Mouse (Mus musculus) midbrain, embryonic 13.5 days (tissue): ENCODE measurements at regions not wholly inside any gene's neighbourhood (a gene's known extent, or its start where the extent isn't known, plus 50 kb on each side); places are given as distances from the start of the nearest gene placed in this dataset.

Experiments
- ATAC-seq: fragments of 200-750 bp; cut with Nextera tagmentation; 2 replicates; pipeline ENCODE4 v1.8.0; 2017; ENCODE audit warnings: mild to moderate bottlenecking, moderate TSS enrichment, moderate library complexity
- H3K27ac ChIP-seq: fragments of 300-500 bp; sonication (generic); 2 replicates; pipeline ENCODE4 v1.5.1; 2015; ENCODE audit warnings: inconsistent platforms, mild to moderate bottlenecking, moderate library complexity
- H3K27me3 ChIP-seq: fragments of 300-500 bp; sonication (generic); 2 replicates; pipeline ENCODE4 v1.6.1; 2015; ENCODE audit warnings: mild to moderate bottlenecking, inconsistent platforms
- H3K36me3 ChIP-seq: fragments of 300-500 bp; sonication (generic); 2 replicates; pipeline ENCODE4 v1.6.1; 2015; ENCODE audit warnings: mild to moderate bottlenecking, inconsistent platforms
- H3K4me1 ChIP-seq: fragments of 300-500 bp; sonication (generic); replicated peaks from 2 replicates; pipeline ENCODE4 v1.6.1; 2015; ENCODE audit warnings: inconsistent platforms
- H3K4me2 ChIP-seq: fragments of 300-500 bp; sonication (generic); replicated peaks from 2 replicates; pipeline ENCODE4 v1.6.1; 2015; ENCODE audit warnings: moderate library complexity, mild to moderate bottlenecking, inconsistent platforms
- H3K4me3 ChIP-seq: fragments of 300-500 bp; sonication (generic); replicated peaks from 2 replicates; pipeline ENCODE4 v1.5.1; 2015; ENCODE audit warnings: mild to moderate bottlenecking, inconsistent platforms
- H3K9ac ChIP-seq: fragments of 300-500 bp; sonication (generic); replicated peaks from 2 replicates; pipeline ENCODE4 v1.6.1; 2015; ENCODE audit warnings: mild to moderate bottlenecking, inconsistent platforms
- H3K9me3 ChIP-seq: fragments of 300-500 bp; sonication (generic); 2 replicates; pipeline ENCODE4 v1.6.1; 2016; ENCODE audit warnings: mild to moderate bottlenecking, inconsistent platforms
- WGBS: fragments of 180-500 bp; shearing (Covaris S2); methylation state at CpG from one replicate; pipeline ENCODE4 v1.1.7; 2015; 5-methylcytosine and 5-hydroxymethylcytosine counted together

DNA sequence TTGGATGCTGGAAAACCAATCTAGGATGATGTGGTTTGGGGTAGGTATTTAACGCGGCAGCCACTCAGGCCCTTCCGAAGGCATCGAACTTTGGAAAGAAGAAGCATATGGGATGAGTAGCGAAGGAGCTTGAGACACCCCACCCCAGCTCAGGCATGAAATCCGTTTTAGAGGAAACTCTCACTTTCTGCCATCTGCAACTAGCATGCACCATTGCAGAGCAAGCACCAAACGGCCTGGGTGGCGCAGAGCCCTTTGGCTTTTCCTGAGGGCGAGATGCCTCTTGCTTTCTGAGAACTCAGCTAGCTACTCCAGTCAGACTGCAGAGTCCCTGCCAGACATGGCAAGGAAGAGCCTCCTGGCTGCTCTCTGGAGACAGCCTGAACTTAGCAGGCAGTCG is 209.9 kb upstream of the Nlrp1b start:
- Histone ChIP-seq H3K36me3 (no peaks in the 10 kb centered on the region), H3K9me3 (no peaks in the 10 kb centered on the region; the same call in 1 of the 2 replicates), H3K27ac (peak overlapping the region; percentile 74), H3K4me2 (peak overlapping the region; percentile 48), H3K27me3 (no peaks in the 10 kb centered on the region), H3K9ac (no peak overlapping the region), H3K4me1 (peaks cover 33% of the 10 kb centered on the region), H3K4me3 (peak overlapping the region; percentile 20; the same call in 1 of the 2 replicates)
- ATAC-seq = no peak
- 41% methylated on average over 10 of the region's 10 CpGs for WGBS

DNA sequence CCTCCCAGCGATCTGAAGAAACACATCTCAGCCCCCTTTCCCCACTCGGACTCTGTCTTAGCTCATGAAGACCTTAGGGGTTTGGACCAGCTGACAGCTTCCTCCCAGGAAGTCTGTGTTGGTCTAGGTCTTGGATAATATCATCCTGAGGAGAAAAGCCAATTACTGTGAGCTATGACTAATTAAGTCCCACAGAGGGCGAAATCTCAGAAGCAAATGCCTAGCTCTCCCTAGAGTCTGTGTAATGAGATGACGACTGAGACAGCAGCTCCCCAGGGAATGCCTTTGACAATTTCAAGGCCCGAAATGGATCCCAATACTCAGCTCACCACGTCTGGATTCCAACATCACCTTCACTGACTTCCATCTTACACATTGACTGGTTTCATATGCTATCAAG is 213.5 kb upstream of the Nlrp1b start:
- no peaks in the 10 kb centered on the region for H3K27me3 ChIP-seq
- ATAC-seq = no peak
- H3K9ac ChIP-seq = no peak overlapping the region
- H3K27ac ChIP-seq = no peak overlapping the region
- no peaks in the 10 kb centered on the region for H3K36me3 ChIP-seq
- WGBS = 48% methylated on average over 6 of the region's 6 CpGs
- H3K9me3 ChIP-seq = no peaks in the 10 kb centered on the region
- H3K4me2 ChIP-seq = no peak overlapping the region
- H3K4me3 ChIP-seq = no peak overlapping the region
- H3K4me1 ChIP-seq = peaks cover 34% of the 10 kb centered on the region

GRCm38 (mm10) chr11:71446641-71447040 is 216.1 kb upstream of the Nlrp1b start:
- WGBS = 75% methylated on average over 5 of the region's 5 CpGs
- H3K4me1 ChIP-seq = peaks cover 17% of the 10 kb centered on the region
- no peaks in the 10 kb centered on the region for H3K36me3 ChIP-seq
- no peak overlapping the region for H3K4me2 ChIP-seq
- H3K9ac ChIP-seq = no peak overlapping the region
- H3K9me3 ChIP-seq = no peaks in the 10 kb centered on the region
- no peak overlapping the region for H3K27ac ChIP-seq
- ATAC-seq = no peak
- no peak overlapping the region for H3K4me3 ChIP-seq
- H3K27me3 ChIP-seq = no peaks in the 10 kb centered on the region

DNA sequence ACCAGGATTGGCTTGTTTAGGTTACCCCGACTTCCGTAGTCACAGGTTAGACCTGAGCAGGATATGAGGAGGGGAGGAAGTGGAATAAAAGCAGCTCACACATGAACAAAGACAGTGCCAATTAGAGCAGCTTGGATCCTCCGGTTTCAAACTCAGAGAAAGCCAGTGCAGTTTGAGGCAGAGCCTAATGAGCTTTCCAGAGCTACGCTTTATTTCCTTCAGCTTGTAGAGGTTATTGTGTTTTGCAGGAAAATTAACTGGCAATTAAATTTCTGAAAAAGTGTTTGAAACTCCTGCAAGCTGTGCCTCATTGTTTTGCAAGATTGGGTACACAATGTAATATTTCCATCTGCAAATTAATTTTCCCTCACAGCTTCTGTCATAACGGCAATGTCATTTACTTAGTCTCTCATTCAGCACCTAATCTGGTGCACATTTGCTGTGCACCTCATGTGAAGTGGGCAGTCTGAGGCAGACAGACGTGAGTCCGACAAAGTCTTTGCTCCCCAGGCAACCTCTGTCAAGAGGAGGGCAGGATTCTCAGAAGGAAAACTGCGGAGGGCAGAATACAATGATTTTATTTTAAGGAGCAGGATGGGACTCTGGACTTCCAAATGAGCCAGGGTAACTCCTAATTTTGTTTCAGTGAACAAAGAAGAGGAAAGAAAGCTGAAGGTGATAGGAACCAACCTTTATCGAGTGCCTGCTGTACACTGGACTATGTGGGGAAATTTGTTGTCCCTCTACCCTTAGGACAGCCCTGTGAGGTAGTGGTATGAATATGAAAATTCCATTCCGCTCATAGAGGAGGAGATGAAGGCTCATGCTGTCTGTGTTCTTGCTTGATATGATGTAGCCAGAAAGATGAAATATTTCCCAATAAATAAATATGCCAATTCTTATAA is 217.6 kb upstream of the Nlrp1b start:
- ATAC-seq = no peak
- Histone ChIP-seq H3K4me1 (peaks cover 17% of the 10 kb centered on the region), H3K9me3 (no peaks in the 10 kb centered on the region), H3K4me3 (no peak overlapping the region), H3K36me3 (no peaks in the 10 kb centered on the region), H3K27me3 (no peaks in the 10 kb centered on the region), H3K9ac (no peak overlapping the region), H3K4me2 (no peak overlapping the region), H3K27ac (0 out of 2 replicates have a peak overlapping the region, but pooled peaks have one; percentile 9)
- 58% methylated on average over 10 of the region's 10 CpGs for WGBS

DNA sequence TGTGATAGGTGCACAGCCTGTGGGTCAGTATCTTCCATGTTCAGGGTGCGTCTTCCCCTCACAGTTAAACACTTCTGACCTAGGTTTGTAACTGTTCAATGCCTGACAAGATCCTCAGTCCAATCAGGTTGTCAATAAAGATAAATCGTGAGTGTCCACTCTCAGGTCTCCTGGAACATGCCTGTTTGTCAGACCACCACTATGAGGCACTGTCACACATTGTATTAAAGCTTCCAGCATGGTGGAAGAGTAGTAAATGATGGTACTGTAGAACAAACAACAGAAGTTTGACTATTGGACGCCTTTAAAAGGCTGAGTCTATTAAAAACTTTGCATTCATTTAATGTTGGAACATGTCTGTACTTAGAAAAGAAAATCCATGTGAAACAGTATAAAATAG is 249.6 kb upstream of the Nlrp1b start:
- H3K4me1 ChIP-seq = no peaks in the 10 kb centered on the region

DNA sequence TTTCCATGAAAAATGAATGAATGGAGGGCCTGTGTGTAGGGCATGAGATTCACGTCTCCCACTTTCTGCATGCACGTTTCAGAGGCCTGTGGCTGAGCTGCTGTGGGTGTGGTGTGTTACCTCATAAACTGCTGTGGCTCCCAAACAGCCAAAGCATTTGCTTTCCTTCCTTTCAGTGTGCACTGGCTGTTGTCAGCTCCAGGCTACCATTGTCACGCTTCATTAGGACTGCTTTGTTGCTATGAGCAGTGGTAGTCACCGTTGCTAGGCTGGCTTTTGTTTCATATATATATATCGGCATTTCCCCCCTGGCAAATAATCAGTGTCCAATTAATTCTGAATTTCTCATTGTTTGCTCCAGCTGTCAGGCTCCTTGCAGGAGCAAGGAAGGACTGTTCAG is 251.9 kb upstream of the Wscd1 start:
- H3K36me3 ChIP-seq = no peaks in the 10 kb centered on the region
- 7% methylated on average over 5 of the region's 5 CpGs for whole genome bisulfite sequencing
- H3K27ac ChIP-seq = peak overlapping the region; percentile 71
- H3K9me3 ChIP-seq = no peaks in the 10 kb centered on the region
- H3K4me2 ChIP-seq = no peak overlapping the region
- peak; percentile 88 for ATAC-seq
- H3K9ac ChIP-seq = no peak overlapping the region
- no peak overlapping the region for H3K4me3 ChIP-seq
- H3K27me3 ChIP-seq = no peaks in the 10 kb centered on the region
- H3K4me1 ChIP-seq = peaks cover 30% of the 10 kb centered on the region

More for the DNA sequence above, 249.6 kb upstream of the Nlrp1b start:
- WGBS = 81% methylated on average over 3 of the region's 3 CpGs
- ATAC-seq = no peak
- Histone ChIP-seq H3K4me3 (no peak overlapping the region), H3K4me2 (no peak overlapping the region), H3K27me3 (no peaks in the 10 kb centered on the region), H3K9ac (no peak overlapping the region), H3K27ac (no peak overlapping the region), H3K9me3 (no peaks in the 10 kb centered on the region), H3K36me3 (no peaks in the 10 kb centered on the region)

GRCm38 (mm10) chr11:71498299-71498698 is 251.4 kb upstream of the Wscd1 start:
- Histone ChIP-seq H3K27ac (peak overlapping the region; percentile 71), H3K27me3 (no peaks in the 10 kb centered on the region), H3K4me2 (no peak overlapping the region), H3K36me3 (no peaks in the 10 kb centered on the region), H3K4me1 (peaks cover 30% of the 10 kb centered on the region), H3K9me3 (no peaks in the 10 kb centered on the region), H3K9ac (no peak overlapping the region), H3K4me3 (no peak overlapping the region)
- ATAC-seq = 0 out of 2 replicates have a peak, but pooled peaks have one; percentile 53
- WGBS = 64% methylated on average over 3 of the region's 3 CpGs

- Histone ChIP-seq H3K27ac (no peak overlapping the region), H3K36me3 (no peaks in the 10 kb centered on the region), H3K4me1 (peaks cover 16% of the 10 kb centered on the region), H3K9me3 (no peaks in the 10 kb centered on the region), H3K4me3 (no peak overlapping the region), H3K9ac (no peak overlapping the region), H3K27me3 (no peaks in the 10 kb centered on the region), H3K4me2 (no peak overlapping the region)
- 74% methylated on average over 3 of the region's 3 CpGs for WGBS
- no peak for ATAC-seq
Measured at GRCm38 (mm10) chr11:71502156-71502555, 247.6 kb upstream of the Wscd1 start.

DNA sequence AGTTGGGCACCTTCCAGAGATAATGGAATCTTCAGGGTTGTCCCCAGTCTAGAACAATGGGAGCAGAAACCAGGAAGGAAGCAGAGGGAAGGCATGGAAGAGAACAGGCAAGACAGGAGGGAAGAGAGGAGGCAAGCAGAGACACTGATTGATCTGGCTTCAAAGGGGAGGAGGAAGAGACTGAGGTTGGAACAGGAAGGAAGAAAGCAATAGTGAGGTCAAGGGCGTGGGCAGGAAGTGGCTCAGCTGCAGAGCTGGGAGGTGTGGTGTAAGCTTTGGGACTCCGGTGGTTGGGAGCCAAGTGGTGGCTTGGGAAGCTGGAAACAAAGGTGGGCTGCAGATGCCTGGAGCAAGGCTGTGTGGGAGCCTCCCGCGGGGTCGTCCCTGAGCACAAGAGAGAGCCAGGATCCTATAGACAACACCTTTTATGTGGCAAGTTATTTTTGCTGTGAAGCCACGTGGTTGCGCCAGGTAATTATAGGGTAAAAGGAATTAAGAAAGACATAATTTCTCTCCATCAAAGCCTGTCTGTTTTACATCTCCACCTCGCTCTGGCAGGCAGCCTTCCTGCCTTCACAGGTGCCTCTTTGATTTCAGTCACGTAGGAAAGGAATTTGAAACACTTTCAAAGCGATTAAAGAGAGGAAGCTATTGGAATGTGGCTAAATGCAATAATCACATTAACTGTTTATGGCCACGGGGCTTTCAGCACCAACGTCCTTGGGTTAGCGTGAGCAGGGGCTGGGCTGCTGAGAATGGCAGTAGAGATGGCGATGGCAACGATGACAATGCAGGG is 237.3 kb upstream of the Wscd1 start:
- Histone ChIP-seq H3K9ac (no peak overlapping the region), H3K27me3 (no peaks in the 10 kb centered on the region), H3K4me3 (no peak overlapping the region), H3K27ac (no peak overlapping the region), H3K9me3 (no peaks in the 10 kb centered on the region), H3K4me2 (no peak overlapping the region), H3K4me1 (peaks cover 21% of the 10 kb centered on the region), H3K36me3 (no peaks in the 10 kb centered on the region)
- ATAC-seq = no peak
- WGBS = 70% methylated on average over 15 of the region's 15 CpGs

DNA sequence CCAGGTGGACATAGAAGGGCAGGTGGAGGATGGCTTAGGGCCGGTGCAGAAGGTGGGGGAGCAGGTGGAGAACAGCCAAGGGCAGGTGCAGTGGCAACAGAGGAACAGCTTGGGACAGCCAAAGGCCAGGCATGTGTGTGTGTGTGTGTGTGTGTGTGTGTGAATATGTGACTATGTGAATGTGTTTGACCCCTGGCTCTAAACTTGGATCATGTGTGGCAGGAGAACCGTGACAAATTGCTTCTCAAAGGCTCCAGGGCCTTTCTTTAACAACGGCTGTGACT is 236.7 kb upstream of the Wscd1 start:
- no peaks in the 10 kb centered on the region for H3K27me3 ChIP-seq
- no peak overlapping the region for H3K4me2 ChIP-seq
- H3K4me3 ChIP-seq = no peak overlapping the region
- H3K9ac ChIP-seq = no peak overlapping the region
- WGBS = 72% methylated on average over 3 of the region's 3 CpGs
- no peaks in the 10 kb centered on the region for H3K9me3 ChIP-seq
- no peak for ATAC-seq
- no peaks in the 10 kb centered on the region for H3K36me3 ChIP-seq
- H3K4me1 ChIP-seq = peaks cover 25% of the 10 kb centered on the region
- no peak overlapping the region for H3K27ac ChIP-seq

- Histone ChIP-seq H3K27ac (no peak overlapping the region), H3K27me3 (no peaks in the 10 kb centered on the region), H3K9ac (no peak overlapping the region), H3K9me3 (no peaks in the 10 kb centered on the region), H3K4me2 (no peak overlapping the region), H3K4me3 (no peak overlapping the region), H3K36me3 (no peaks in the 10 kb centered on the region), H3K4me1 (peaks cover 26% of the 10 kb centered on the region)
- whole genome bisulfite sequencing = 20% methylated on average over 6 of the region's 6 CpGs
- no peak for ATAC-seq
Measured at GRCm38 (mm10) chr11:71515264-71515663, 234.5 kb upstream of the Wscd1 start.

DNA sequence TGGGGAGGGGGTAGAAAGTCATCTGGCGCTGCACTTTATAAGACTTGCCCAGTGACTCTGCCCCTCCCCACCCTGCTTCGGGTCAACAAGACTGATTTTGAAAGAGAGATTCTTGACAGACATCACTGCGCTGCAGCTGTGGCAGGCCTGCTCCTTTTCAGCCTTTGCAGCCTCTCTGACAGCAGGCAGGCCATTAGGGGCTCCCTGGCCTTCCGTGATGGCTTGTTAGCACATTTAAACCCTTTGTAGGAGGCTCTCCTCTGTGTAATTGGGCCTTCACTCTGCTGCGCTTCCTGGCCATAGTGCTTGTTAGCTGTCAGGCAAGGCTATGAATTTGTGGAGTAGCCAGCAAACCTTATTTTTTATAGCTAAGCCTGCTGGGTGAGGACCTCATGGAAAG is 232.3 kb upstream of the Wscd1 start:
- Histone ChIP-seq H3K27ac (peak overlapping the region; percentile 70), H3K4me3 (no peak overlapping the region), H3K4me2 (no peak overlapping the region), H3K36me3 (no peaks in the 10 kb centered on the region), H3K9ac (no peak overlapping the region), H3K4me1 (peaks cover 26% of the 10 kb centered on the region), H3K9me3 (no peaks in the 10 kb centered on the region), H3K27me3 (no peaks in the 10 kb centered on the region)
- 23% methylated on average over 5 of the region's 5 CpGs for WGBS
- peak; percentile 83 for ATAC-seq
